Mouse (Mus musculus) cerebellum, adult 8-10 months (tissue): ENCODE results near the gene Wbp11.
"Not testable (repeated sequence)": the region's sequence is repeated elsewhere in the genome, so short reads cannot be mapped to it uniquely, and the experiment has no call there.

Source experiments
- DNase-seq: peaks from one replicate; pipeline ENCODE4 v3.0.0; 2022

Gene Wbp11

DNA sequence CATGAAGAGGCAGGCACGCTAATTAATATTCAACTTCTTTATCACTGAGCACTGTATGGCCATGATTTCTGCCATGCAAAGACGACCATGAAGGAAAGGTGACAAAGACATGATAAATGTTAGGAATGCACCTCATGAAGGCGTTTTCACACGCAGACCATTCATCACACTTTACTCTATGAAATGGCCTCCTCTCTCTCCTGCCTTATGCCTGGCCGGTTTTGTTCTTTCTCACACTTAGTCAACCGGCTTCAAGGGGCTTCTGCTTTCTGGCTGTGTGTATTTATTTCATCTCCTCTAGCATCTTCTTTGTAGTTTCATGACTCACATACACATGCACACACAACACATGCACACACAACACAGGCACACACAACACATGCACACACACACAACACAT lies 26.8 kb downstream of the Wbp11 start:
- no peak for DNase-seq

DNA sequence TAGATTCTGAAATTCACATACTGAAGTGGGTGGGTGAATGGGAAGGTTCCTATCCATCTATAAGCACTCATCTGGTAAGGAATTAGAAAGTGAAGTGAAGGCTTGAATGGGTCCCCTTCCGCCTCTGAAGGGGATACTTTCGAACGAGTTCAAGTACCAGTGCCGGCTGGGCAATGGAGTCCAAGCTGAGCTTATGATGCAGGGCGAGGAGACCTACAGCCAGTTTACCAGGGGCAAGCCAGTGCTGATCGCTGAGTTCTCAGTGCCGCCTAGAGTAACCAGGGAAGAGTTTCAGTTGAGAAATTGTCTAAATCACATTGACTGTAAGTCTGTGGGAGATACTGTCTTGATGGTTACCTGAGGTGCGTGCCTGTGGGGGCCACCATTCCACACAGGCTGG lies 27.3 kb downstream of the Wbp11 start:
- no peak for DNase-seq

DNA sequence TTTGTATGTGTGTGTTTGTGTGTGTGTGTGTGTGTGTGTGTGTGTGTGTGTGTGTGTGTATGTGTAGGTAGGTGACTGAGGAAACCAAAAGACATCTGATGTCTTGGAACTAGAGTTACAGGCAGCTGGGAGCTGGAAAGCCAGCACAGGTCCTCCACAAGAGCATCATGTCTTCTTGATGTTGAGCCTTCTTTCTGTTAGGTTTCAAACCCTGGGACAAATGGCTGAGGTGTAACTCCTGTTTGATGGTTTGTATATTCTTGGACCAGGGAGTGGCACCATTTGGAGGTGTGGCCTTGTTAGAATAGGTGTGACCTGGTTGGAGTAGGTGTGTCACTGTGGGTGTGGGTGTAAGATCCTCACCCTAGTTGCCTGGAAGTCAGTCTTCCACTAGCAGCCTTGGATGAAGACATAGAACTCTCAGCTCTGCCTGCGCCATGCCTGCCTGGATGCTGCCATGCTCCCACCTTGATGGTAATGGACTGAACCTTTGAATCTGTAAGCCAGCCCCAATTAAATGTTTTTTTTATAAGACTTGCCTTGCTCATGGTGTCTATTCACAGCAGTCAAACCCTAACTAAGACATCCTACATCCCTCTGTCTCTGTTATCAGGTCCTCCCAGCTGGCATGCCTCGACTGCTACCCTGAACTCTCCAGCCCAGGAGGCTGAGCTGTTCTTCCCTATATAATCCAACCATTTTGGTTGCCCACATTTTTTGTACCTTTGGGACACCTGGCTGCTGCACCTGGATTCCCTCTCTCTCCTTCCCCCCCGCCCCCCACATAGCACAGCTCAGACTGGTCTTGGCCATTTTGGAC lies 29.9 kb downstream of the Wbp11 start:
- not testable (repeated sequence) for DNase-seq

DNA sequence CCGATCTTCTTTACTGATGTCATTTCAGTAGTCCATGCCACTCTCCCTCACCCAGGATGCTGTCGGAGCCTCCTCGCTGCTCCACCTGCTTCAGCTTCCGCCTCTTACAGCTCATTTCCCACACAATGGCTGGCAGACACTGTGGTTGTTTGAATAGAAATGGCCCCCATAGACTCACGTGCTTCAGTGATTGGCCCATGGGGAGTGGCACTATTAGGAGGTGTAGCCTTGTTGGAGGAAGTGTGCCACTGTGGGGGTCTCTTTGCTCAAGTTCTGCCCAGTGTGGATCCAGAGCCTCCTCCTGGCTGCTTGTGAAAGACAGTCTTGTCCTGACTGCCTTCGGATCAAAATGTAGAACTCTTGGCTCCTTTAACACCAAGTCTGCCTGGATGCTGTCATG lies 32.2 kb downstream of the Wbp11 start:
- DNase-seq: no peak

DNA sequence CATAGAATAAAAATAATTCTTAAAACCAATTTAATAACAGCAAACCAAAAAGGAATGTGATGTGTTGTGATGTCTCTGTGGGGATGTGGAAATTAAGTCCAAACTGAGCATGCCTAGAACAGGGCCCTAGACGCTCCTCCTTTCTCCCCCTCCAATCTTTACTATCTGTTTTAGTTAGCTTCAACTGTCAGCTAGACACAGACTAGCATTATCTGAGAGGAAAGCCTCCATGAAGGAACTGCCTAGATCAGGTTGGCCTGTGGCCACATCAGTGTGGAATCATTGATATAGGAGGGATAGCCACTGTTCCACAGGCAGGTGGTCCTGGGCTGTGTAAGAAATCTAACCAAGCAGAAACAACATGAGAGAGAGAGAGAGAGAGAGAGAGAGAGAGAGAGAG lies 32.9 kb downstream of the Wbp11 start:
- DNase-seq: no peak

DNA sequence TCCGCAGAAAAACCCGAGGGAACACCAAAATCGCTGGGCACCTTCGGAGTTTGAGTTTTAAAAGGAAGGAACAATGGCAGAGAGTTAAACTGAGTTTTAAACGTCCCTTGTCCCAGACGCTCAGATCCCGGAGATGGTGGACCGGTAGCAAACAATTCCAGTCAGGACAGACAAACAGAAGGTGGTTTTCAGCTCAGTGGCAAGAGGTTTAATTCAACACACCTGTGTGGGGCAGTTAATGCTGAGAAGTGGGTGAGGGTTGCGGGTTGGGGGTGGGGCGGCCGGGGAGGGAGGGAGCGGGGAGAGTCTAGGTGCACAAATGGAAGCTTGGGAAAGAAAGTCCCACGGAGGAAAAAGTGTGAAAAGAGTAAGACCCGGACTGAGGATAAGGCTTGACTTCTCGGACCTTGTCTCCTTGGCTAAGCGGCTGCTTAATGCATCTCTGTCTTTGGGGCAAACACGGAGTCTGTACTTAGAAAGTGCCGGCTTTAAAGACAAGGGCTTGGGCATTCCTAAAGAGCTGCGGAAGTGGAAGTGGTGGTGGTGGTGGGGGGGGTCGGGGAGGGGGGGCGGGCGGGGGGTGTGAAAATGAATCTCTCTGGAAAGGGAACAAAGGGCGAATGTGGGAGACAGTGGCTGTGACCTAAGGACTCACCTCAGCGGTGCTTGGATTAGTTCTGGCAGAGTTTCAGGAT lies 34.1 kb downstream of the Wbp11 start:
- DNase-seq: no peak

DNA sequence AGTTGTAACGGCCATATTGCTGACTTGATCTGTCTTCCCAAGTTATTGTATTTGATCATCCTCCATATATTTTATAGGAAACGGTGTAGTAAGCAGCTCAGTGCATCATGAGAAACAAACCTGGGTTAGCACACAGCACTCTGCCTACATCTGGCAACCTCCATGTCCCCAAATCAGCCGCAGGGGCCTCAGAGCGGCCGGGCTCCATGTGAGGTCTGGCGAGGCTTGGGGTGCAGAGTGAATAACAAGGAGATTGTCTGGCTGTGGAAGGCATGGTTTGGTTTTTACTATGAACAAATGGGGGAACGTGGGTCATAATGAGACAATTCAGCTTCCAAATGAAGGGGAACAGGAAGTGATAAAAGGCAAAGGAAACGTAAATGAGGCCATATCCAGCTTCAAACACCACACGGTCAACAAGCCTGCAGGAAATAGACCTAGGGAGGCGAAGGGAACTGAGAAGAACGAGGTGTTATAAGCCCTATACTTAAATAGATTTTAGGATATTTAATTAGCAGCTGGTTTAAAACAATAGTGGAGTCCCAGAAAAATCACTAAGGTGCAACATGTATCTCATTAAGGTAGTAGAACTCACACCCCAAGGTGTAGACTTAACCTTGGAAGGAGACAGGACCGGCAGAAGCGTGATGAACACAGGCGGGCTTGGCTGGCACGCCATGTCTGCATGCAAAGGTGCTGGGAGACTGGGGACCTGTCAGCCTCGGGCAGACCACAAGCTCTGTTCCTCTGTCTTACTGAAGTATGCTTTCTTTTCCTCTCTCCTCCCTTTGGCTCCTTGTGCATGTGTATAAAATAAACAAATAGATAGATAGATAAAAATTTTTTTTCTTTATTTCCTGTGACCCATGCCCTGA lies 34.9 kb downstream of the Wbp11 start:
- DNase-seq: no peak

DNA sequence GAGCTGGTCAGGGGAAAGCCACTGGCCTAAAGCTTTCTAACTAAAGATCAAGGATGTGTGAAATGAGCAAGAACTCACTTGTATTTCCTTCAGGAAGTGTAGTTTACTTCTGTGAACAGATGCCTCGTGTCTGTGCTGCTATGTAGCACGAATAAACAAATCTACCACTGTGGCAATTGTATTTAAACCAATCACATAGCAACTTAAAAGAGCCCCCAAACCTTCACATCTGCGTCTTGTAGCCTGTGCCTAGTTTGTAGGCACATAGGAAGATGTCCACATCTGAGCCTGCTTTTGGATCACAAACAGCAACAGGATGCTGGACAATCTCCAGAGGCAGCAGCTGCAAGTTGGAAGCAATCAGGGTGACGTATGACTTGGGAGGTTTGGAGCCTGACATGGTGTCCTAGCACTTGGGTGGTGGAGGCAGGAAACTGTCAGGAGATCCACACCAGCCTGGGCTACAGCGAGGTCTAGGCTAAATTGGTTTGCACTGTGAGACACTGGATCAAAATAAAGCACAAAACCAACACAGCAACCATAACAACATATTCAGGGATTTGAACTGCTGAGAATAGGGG lies 38.6 kb downstream of the Wbp11 start:
- no peak for DNase-seq

DNA sequence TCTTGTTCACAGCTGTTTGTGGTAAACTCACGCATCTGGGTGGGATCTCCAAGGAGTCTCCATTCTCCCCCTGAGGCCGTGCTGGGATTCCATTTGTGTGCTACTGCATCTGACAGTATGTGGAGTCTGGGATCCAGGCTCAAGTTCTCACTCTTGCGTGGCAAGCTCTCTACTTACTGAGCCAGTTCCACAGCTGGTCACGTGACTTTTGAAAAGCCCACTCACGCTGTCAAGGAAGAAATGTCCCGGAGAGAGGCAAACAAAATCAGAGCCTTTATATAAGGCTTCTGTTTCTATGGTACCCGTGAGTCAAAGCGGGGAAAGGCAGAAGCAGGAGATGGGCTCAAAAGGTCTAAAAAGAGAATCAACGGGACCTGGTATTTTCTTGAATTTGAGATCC lies 45.3 kb downstream of the Wbp11 start:
- DNase-seq: no peak

DNA sequence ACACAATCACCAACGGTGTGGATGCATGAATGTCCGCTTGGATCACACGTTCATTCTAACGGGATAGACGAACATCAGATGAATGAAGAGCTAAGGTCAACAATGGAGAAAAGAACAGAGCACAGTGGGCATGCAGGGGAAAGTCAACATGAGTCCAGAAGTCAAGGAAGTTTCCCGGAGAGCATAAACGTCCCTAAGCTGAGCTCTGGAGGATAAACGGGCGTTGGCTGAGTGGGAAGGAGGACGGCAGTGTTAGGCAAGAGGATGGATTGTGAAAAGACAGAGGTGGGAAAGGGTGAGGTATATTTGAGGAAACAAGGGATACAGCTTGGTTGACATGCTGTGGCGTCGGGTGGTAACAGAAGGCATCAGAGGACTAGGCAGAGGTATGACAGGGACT lies 45.9 kb downstream of the Wbp11 start:
- no peak for DNase-seq

DNA sequence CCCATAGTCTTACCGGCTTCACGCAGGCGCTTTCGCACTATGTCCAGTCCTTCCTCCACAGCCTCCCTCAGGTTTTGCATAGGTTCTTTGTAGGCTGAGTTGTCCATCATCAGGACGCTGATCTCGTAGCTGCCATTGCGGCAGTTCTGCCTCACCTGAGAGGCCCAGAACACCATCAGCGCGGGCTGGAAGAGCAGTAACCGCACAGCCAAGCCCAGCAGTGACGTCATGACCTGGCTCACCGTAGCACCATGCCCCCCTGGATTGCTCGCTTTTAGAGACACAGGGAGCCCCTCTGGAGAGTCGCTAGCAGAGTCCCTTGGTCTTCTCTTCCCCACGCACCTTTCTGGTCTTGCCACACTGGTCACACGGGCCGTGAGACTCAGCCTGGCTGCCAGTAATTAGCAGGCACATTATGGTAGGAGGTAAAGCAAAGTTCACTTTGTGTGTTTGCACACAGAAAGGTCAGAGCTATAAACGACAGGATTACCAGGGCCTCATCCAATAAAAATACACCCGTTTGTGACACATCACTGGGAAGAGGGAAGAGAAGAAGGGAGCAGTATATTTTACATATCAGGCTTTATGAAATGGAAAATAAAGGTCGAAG lies 46.6 kb downstream of the Wbp11 start, which contains the start of gene Gucy2c:
Gucy2c (minus strand) TSS at position 389 of the 610 bp plus-strand sequence.
- no peak for DNase-seq

DNA sequence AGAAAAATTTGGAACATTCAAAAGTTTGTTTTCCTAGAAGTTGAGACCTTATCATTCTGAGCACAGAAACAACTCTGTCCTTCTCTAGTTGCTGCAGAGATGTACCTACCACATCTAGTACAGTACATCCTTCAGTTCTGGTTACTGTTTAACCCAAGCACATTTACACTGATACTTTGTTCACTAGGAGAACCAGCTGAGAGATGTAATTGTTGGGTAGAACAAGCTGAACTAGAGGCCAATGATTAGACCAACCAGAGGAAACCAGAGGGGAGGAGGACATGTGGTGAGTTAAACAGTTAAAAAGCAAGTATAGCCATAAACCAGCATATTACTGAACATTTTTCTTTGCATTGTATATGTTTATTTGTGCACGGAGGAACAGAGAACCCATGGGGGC lies 51.6 kb downstream of the Wbp11 start:
- no peak for DNase-seq

DNA sequence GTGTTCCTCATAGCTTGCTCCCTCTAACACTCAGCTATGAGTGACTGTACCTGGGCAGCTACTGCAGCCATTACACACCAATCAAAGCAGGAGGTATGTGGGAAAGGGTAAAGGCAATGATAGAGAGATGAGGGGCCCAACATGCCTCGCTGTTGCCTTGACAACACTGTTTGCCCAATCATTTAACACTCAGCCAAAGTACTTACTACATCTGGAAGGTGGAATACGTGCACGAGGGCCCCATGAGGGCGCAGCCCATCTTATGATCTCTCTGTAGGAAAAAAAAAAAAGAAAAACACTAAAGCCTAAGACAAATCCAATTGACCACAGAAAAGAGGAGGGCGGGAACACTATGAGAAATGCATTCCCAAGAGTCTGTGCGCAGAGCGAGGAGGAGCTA lies 58.2 kb downstream of the Wbp11 start:
- no peak for DNase-seq

DNA sequence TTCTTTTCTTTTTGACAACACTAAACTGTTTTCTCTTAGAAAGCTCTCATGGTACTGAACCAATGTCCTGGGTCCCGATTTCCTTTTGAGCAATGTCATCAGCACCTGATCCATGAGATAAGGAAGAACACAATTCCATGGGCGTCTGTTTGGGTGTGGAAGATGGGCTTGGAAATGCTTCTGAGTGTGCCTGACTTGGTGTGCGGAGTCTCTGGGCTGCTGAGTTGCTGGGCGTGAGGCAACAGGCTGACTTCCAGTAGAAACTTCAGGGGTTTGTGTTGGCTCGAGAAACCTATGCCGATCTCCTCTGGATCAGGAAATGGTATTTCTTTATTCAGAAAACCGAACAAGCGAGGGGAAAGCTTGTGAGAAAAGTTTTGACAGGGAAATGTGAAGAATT lies 58.9 kb downstream of the Wbp11 start:
- no peak for DNase-seq

DNA sequence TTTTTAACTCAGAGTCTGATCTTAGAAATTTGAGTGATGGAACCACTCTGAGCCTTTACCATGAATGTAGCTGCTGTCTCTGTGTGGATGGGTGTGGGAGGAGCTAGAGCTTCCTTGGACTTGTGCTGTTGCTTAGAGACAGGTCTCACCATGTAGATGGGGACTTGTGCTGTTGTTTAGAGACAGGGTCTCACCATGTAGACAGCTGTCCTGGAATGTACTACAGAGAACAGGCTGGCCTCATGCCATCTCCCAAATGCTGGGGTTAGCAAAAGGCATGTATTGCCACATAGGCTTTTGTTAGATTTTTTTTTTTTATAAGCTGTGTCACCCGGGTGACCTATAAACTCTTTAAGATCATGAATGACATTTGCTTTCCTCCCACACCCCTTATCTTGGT lies 64.1 kb downstream of the Wbp11 start:
- no peak for DNase-seq
